Mouse (Mus musculus): Measurements from ENCODE around the gene Myo18a.

GRCm38 (mm10) chr11:77769496-77769895 is 6.5 kb downstream of the Myo18a start:
- no peak for TF ChIP-seq POLR2A (IDR thresholded peaks at IDR 0.05; ENCODE audit: borderline replicate concordance, extremely low read depth, insufficient read depth, insufficient read length, poor library complexity, severe bottlenecking)
- no peak for TF ChIP-seq CTCF (IDR thresholded peaks at IDR 0.05; ENCODE audit: borderline replicate concordance, extremely low read depth, insufficient read depth, insufficient read length)
